Mouse (Mus musculus) ES-E14 (cell line): ENCODE data around the gene C1qtnf5. TPM values are rescaled to one million over a fixed set of nuclear protein-coding genes. Genes with fewer than 3 reads are reported as not detected.

Experiments used
- DNase-seq: peaks from one replicate; pipeline ENCODE4 v3.0.0-alpha.2; 2013; ENCODE audit warnings: low read depth, low spot score
- H3K27ac ChIP-seq: 2 replicates; pipeline ENCODE4 v1.5.1; 2012; ENCODE audit warnings: low read depth, mild to moderate bottlenecking, low read length, moderate library complexity, mixed read lengths; ENCODE audit not compliant: poor library complexity, insufficient read depth, severe bottlenecking
- H3K36me3 ChIP-seq: 2 replicates; pipeline ENCODE4 v1.6.1; 2012; ENCODE audit warnings: mild to moderate bottlenecking, low read length, moderate library complexity, mixed read lengths; ENCODE audit not compliant: control insufficient read depth, poor library complexity, insufficient read depth, severe bottlenecking
- H3K4me1 ChIP-seq, 2 experiments: fragments of 150-350 bp in 1 of 2; sonication (generic) in 1 of 2; 2 replicates each; pipeline ENCODE4 v1.6.1; 2012; ENCODE audit warnings: low read length in 2 of 2, mild to moderate bottlenecking in 1 of 2, mixed read lengths in 1 of 2; ENCODE audit not compliant: control insufficient read depth in 2 of 2, insufficient read depth in 2 of 2, poor library complexity in 1 of 2
- H3K4me3 ChIP-seq, 2 experiments: fragments of 150-350 bp in 1 of 2; sonication (generic) in 1 of 2; 2 replicates each; pipeline ENCODE4 v1.5.1; 2012; ENCODE audit warnings: low read length in 2 of 2, low read depth in 1 of 2, mild to moderate bottlenecking in 1 of 2, mixed read lengths in 1 of 2; ENCODE audit not compliant: insufficient read depth in 1 of 2, poor library complexity in 1 of 2, severe bottlenecking in 1 of 2
- H3K9ac ChIP-seq: 2 replicates; pipeline ENCODE4 v1.6.1; 2012; ENCODE audit warnings: low read depth, mild to moderate bottlenecking, low read length, mixed read lengths; ENCODE audit not compliant: poor library complexity, insufficient read depth, severe bottlenecking
- H3K9me3 ChIP-seq: fragments of 150-350 bp; sonication (generic); 2 replicates; pipeline ENCODE4 v1.6.1; 2012; ENCODE audit warnings: low read depth, mild to moderate bottlenecking, low read length; ENCODE audit not compliant: control insufficient read depth, insufficient read depth
- CHD2 ChIP-seq: IDR thresholded peaks from 2 replicates; pipeline ENCODE4 v1.6.1; 2014; ENCODE audit warnings: mild to moderate bottlenecking, low read depth, low read length, inconsistent platforms
- HCFC1 ChIP-seq: IDR thresholded peaks from 2 replicates; pipeline ENCODE4 v1.6.1; 2012; ENCODE audit warnings: low read length, inconsistent platforms, borderline replicate concordance; ENCODE audit not compliant: insufficient read depth
- MAFK ChIP-seq: IDR thresholded peaks from 2 replicates; pipeline ENCODE4 v1.6.1; 2014; ENCODE audit warnings: mild to moderate bottlenecking, low read depth, low read length, inconsistent platforms; ENCODE audit not compliant: insufficient read depth
- ZC3H11A ChIP-seq: IDR thresholded peaks from 2 replicates; pipeline ENCODE4 v1.6.1; 2012; ENCODE audit warnings: low read depth, mild to moderate bottlenecking, inconsistent platforms, low read length, borderline replicate concordance
- ZNF384 ChIP-seq: IDR thresholded peaks from 2 replicates; pipeline ENCODE4 v1.6.1; 2012; ENCODE audit warnings: low read depth, low read length, inconsistent platforms
- in situ Hi-C, 2 experiments: fragments of 600-800 bp; cut with MboI; formaldehyde crosslinking; loops; one replicate each; pipeline ENCODE4 v1.15.1; 2025; ENCODE audit warnings: low sequenced_read_pairs in 2 of 2, inconsistent platforms in 1 of 2; ENCODE audit not compliant: unreplicated experiment in 2 of 2
- total RNA-seq: library from RNA; depleted of rRNA; stranded (reverse); fragments of 300-350 nt; gene quantifications from 2 replicates; pipeline ENCODE4 v1.2.3, GENCODE M21; 2012

The C1qtnf5 gene
- total RNA-seq, 1 experiment: 1.6 TPM

GRCm38 (mm10) chr9:44070844-44071231 lies 36.2 kb upstream of the C1qtnf5 start:
- in situ Hi-C loops: no loop called here
- H3K9me3 ChIP-seq: no peaks in the 10 kb centered on the region
- no peak overlapping the region for H3K27ac ChIP-seq
- H3K9ac ChIP-seq: no peak overlapping the region
- DNase-seq: no peak
- no peak overlapping the region for H3K4me3 ChIP-seq
- no peak for TF ChIP-seq MAFK
- TF ChIP-seq ZNF384: no peak
- no peak for TF ChIP-seq ZC3H11A
- no peak for TF ChIP-seq HCFC1
- TF ChIP-seq CHD2: no peak
- H3K36me3 ChIP-seq: no peaks in the 10 kb centered on the region
- peaks cover 0 to 18% of the 10 kb centered on the region in 2 experiments; a peak in 1 of 4 replicates for H3K4me1 ChIP-seq

- H3K4me1 ChIP-seq: peaks cover 0 to 18% of the 10 kb centered on the region in 2 experiments; a peak in 1 of 4 replicates
- TF ChIP-seq ZC3H11A (no peak), MAFK (no peak), HCFC1 (no peak), CHD2 (no peak)
- no peak for DNase-seq
- no peak overlapping the region for H3K4me3 ChIP-seq
- H3K9ac ChIP-seq: no peak overlapping the region
- in situ Hi-C loops: no loop called here
- no peak overlapping the region for H3K27ac ChIP-seq
- H3K36me3 ChIP-seq: no peaks in the 10 kb centered on the region
- no peaks in the 10 kb centered on the region for H3K9me3 ChIP-seq
These were observed 35.0 kb upstream of the C1qtnf5 start for GRCm38 (mm10) chr9:44071914-44072598.

DNA sequence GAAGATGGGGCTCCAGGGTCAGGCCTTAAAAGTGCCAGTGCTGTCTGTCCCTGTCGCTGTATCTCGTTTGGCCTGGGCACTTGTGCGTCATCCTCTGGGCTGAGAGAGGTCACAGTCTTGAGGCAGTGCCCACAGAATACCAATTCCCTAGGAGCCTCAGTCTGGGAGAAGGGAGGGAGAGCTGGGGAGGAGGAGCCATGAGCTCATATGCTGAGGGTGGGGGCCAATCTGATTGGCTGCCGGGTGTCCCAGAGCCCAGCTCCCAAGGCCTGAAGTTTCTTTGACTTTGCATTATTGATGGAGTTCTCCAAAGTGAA lies 34.5 kb upstream of the C1qtnf5 start:
- DNase-seq: no peak
- no peak overlapping the region for H3K9ac ChIP-seq
- no peak overlapping the region for H3K27ac ChIP-seq

DNA sequence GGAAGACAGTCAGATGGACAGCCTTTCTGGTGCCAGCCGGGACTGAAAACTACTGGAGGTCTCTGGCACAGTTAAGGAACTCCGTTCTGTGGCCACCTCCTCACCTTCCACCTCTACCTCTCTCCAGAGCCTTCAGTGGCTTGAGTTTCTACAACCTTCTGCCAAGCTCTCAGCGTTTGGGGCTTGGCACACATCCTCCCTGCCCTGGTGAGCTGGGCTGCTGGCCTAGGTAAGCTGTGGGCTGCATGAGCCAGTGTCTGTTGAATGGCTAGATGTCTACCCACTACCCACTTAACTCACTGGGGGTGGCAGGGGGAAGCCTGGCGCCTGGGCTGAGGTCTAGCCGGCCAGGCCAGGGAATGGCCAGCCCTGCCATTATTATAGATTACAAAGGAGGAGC lies 33.9 kb upstream of the C1qtnf5 start:
- in situ Hi-C loops: no loop called here
- peaks cover 0 to 14% of the 10 kb centered on the region in 2 experiments; a peak in 1 of 4 replicates for H3K4me1 ChIP-seq
- no peak overlapping the region for H3K4me3 ChIP-seq
- DNase-seq: no peak
- no peaks in the 10 kb centered on the region for H3K9me3 ChIP-seq
- TF ChIP-seq MAFK (no peak), CHD2 (no peak)
- no peaks in the 10 kb centered on the region for H3K36me3 ChIP-seq
- H3K27ac ChIP-seq: no peak overlapping the region
- no peak overlapping the region for H3K9ac ChIP-seq

More for the DNA sequence above, 34.5 kb upstream of the C1qtnf5 start:
- H3K4me3 ChIP-seq: no peak overlapping the region
- H3K4me1 ChIP-seq: peaks cover 0 to 18% of the 10 kb centered on the region in 2 experiments; a peak in 1 of 4 replicates
- TF ChIP-seq CHD2 (no peak), MAFK (no peak), ZC3H11A (no peak), ZNF384 (no peak), HCFC1 (no peak)
- no peaks in the 10 kb centered on the region for H3K36me3 ChIP-seq
- in situ Hi-C loops: no loop called here
- H3K9me3 ChIP-seq: no peaks in the 10 kb centered on the region
